Mouse (Mus musculus): Measurements from ENCODE around the gene Fat2. TPM values are rescaled to one million over a fixed set of nuclear protein-coding genes. Genes with fewer than 3 reads are reported as not detected.

Gene Fat2
- polyA plus RNA-seq, 1 experiment from 2014 or later, result 0.01 TPM

- no peaks in the 10 kb centered on the region for H3K36me3 ChIP-seq (ENCODE audit: control insufficient read depth, insufficient read depth, low read length)
- H3K4me3 ChIP-seq (ENCODE audit: low read depth, low read length), result no peak overlapping the region
- H3K4me1 ChIP-seq (replicated peaks; ENCODE audit: control insufficient read depth, insufficient read depth, low read length), result no peaks in the 10 kb centered on the region
- WGBS, result 84% methylated on average over 8 of the region's 8 CpGs
- H3K27ac ChIP-seq (ENCODE audit: low read depth, low read length), result no peak overlapping the region
- ATAC-seq (replicated peaks; ENCODE audit: low FRiP score) (no peak), DNase-seq (ENCODE audit: low spot score) (no peak)
- no peak overlapping the region for H3K4me2 ChIP-seq (ENCODE audit: low read depth, low read length, severe bottlenecking)
- H3K9ac ChIP-seq (ENCODE audit: low read length), result no peak overlapping the region
- H3K9me3 ChIP-seq (ENCODE audit: control insufficient read depth, low read length), result no peaks in the 10 kb centered on the region
- no peaks in the 10 kb centered on the region for H3K27me3 ChIP-seq (ENCODE audit: control insufficient read depth, insufficient read depth, low read length)
Observed at GRCm38 (mm10) chr11:55323854-55324253, 12.5 kb downstream of the Fat2 start.

GRCm38 (mm10) chr11:55320990-55321389 lies 15.4 kb downstream of the Fat2 start:
- WGBS, result 84% methylated on average over 2 of the region's 2 CpGs
- H3K4me2 ChIP-seq (ENCODE audit: low read depth, low read length, severe bottlenecking), result no peak overlapping the region
- ATAC-seq (replicated peaks; ENCODE audit: low FRiP score) (no peak), DNase-seq (ENCODE audit: low spot score) (no peak)
- H3K9ac ChIP-seq (ENCODE audit: low read length), result no peak overlapping the region
- H3K27me3 ChIP-seq (ENCODE audit: control insufficient read depth, insufficient read depth, low read length), result no peaks in the 10 kb centered on the region
- H3K27ac ChIP-seq (ENCODE audit: low read depth, low read length), result no peak overlapping the region
- no peak overlapping the region for H3K4me3 ChIP-seq (ENCODE audit: low read depth, low read length)
- H3K9me3 ChIP-seq (ENCODE audit: control insufficient read depth, low read length), result no peaks in the 10 kb centered on the region
- H3K4me1 ChIP-seq (replicated peaks; ENCODE audit: control insufficient read depth, insufficient read depth, low read length), result no peaks in the 10 kb centered on the region
- H3K36me3 ChIP-seq (ENCODE audit: control insufficient read depth, insufficient read depth, low read length), result no peaks in the 10 kb centered on the region

- no peaks in the 10 kb centered on the region for H3K4me1 ChIP-seq (replicated peaks; ENCODE audit: control insufficient read depth, insufficient read depth, low read length)
- H3K4me2 ChIP-seq (ENCODE audit: low read depth, low read length, severe bottlenecking), result no peak overlapping the region
- H3K36me3 ChIP-seq (ENCODE audit: control insufficient read depth, insufficient read depth, low read length), result no peaks in the 10 kb centered on the region
- no peak overlapping the region for H3K4me3 ChIP-seq (ENCODE audit: low read depth, low read length)
- H3K27me3 ChIP-seq (ENCODE audit: control insufficient read depth, insufficient read depth, low read length), result no peaks in the 10 kb centered on the region
- H3K27ac ChIP-seq (ENCODE audit: low read depth, low read length), result no peak overlapping the region
- no peak overlapping the region for H3K9ac ChIP-seq (ENCODE audit: low read length)
- DNase-seq (ENCODE audit: low spot score), result no peak
- no peaks in the 10 kb centered on the region for H3K9me3 ChIP-seq (ENCODE audit: control insufficient read depth, low read length)
- no peak for ATAC-seq (replicated peaks; ENCODE audit: low FRiP score)
- 91% methylated on average over 6 of the region's 6 CpGs for WGBS
Observed at GRCm38 (mm10) chr11:55315966-55316365, 20.4 kb downstream of the Fat2 start.

GRCm38 (mm10) chr11:55314704-55315047 lies 21.7 kb downstream of the Fat2 start:
- WGBS, result 58% methylated on average over 2 of the region's 2 CpGs
- no peaks in the 10 kb centered on the region for H3K36me3 ChIP-seq (ENCODE audit: control insufficient read depth, insufficient read depth, low read length)
- no peak overlapping the region for H3K27ac ChIP-seq (ENCODE audit: low read depth, low read length)
- H3K9me3 ChIP-seq (ENCODE audit: control insufficient read depth, low read length), result no peaks in the 10 kb centered on the region
- DNase-seq (ENCODE audit: low spot score) (no peak), ATAC-seq (replicated peaks; ENCODE audit: low FRiP score) (no peak)
- no peaks in the 10 kb centered on the region for H3K4me1 ChIP-seq (replicated peaks; ENCODE audit: control insufficient read depth, insufficient read depth, low read length)
- H3K9ac ChIP-seq (ENCODE audit: low read length), result no peak overlapping the region
- no peak overlapping the region for H3K4me3 ChIP-seq (ENCODE audit: low read depth, low read length)
- no peaks in the 10 kb centered on the region for H3K27me3 ChIP-seq (ENCODE audit: control insufficient read depth, insufficient read depth, low read length)
- H3K4me2 ChIP-seq (ENCODE audit: low read depth, low read length, severe bottlenecking), result no peak overlapping the region

- Histone ChIP-seq H3K9me3 (ENCODE audit: control insufficient read depth, low read length) (no peaks in the 10 kb centered on the region), H3K4me2 (ENCODE audit: low read depth, low read length, severe bottlenecking) (no peak overlapping the region), H3K4me3 (ENCODE audit: low read depth, low read length) (no peak overlapping the region), H3K27ac (ENCODE audit: low read depth, low read length) (no peak overlapping the region), H3K9ac (ENCODE audit: low read length) (no peak overlapping the region), H3K27me3 (ENCODE audit: control insufficient read depth, insufficient read depth, low read length) (no peaks in the 10 kb centered on the region), H3K36me3 (ENCODE audit: control insufficient read depth, insufficient read depth, low read length) (no peaks in the 10 kb centered on the region), H3K4me1 (replicated peaks; ENCODE audit: control insufficient read depth, insufficient read depth, low read length) (no peaks in the 10 kb centered on the region)
- DNase-seq (ENCODE audit: low spot score) (no peak), ATAC-seq (replicated peaks; ENCODE audit: low FRiP score) (no peak)
- WGBS, result 28% methylated on average over 29 of the region's 29 CpGs
Observed at GRCm38 (mm10) chr11:55313768-55314703, 22.3 kb downstream of the Fat2 start.

- Histone ChIP-seq H3K4me1 (replicated peaks; ENCODE audit: control insufficient read depth, insufficient read depth, low read length) (no peaks in the 10 kb centered on the region), H3K4me2 (ENCODE audit: low read depth, low read length, severe bottlenecking) (no peak overlapping the region), H3K36me3 (ENCODE audit: control insufficient read depth, insufficient read depth, low read length) (no peaks in the 10 kb centered on the region), H3K4me3 (ENCODE audit: low read depth, low read length) (no peak overlapping the region), H3K9me3 (ENCODE audit: control insufficient read depth, low read length) (no peaks in the 10 kb centered on the region), H3K27me3 (ENCODE audit: control insufficient read depth, insufficient read depth, low read length) (no peaks in the 10 kb centered on the region), H3K9ac (ENCODE audit: low read length) (no peak overlapping the region), H3K27ac (ENCODE audit: low read depth, low read length) (no peak overlapping the region)
- DNase-seq (ENCODE audit: low spot score) (no peak), ATAC-seq (replicated peaks; ENCODE audit: low FRiP score) (no peak)
- 79% methylated on average over 4 of the region's 4 CpGs for WGBS
Observed at GRCm38 (mm10) chr11:55302350-55302749, 34.0 kb downstream of the Fat2 start.

GRCm38 (mm10) chr11:55293179-55293578 lies 43.2 kb downstream of the Fat2 start:
- Histone ChIP-seq H3K27me3 (ENCODE audit: control insufficient read depth, insufficient read depth, low read length) (no peaks in the 10 kb centered on the region), H3K4me2 (ENCODE audit: low read depth, low read length, severe bottlenecking) (no peak overlapping the region), H3K4me1 (replicated peaks; ENCODE audit: control insufficient read depth, insufficient read depth, low read length) (no peaks in the 10 kb centered on the region), H3K9ac (ENCODE audit: low read length) (no peak overlapping the region), H3K9me3 (ENCODE audit: control insufficient read depth, low read length) (no peaks in the 10 kb centered on the region), H3K4me3 (ENCODE audit: low read depth, low read length) (no peak overlapping the region), H3K27ac (ENCODE audit: low read depth, low read length) (no peak overlapping the region), H3K36me3 (ENCODE audit: control insufficient read depth, insufficient read depth, low read length) (no peaks in the 10 kb centered on the region)
- DNase-seq (ENCODE audit: low spot score), result no peak
- no peak for ATAC-seq (replicated peaks; ENCODE audit: low FRiP score)
- 93% methylated on average over 5 of the region's 5 CpGs for WGBS

GRCm38 (mm10) chr11:55291901-55292300 lies 44.5 kb downstream of the Fat2 start:
- DNase-seq (ENCODE audit: low spot score) (no peak), ATAC-seq (replicated peaks; ENCODE audit: low FRiP score) (no peak)
- Histone ChIP-seq H3K27me3 (ENCODE audit: control insufficient read depth, insufficient read depth, low read length) (no peaks in the 10 kb centered on the region), H3K4me3 (ENCODE audit: low read depth, low read length) (no peak overlapping the region), H3K4me2 (ENCODE audit: low read depth, low read length, severe bottlenecking) (no peak overlapping the region), H3K27ac (ENCODE audit: low read depth, low read length) (no peak overlapping the region), H3K36me3 (ENCODE audit: control insufficient read depth, insufficient read depth, low read length) (no peaks in the 10 kb centered on the region), H3K9ac (ENCODE audit: low read length) (no peak overlapping the region), H3K4me1 (replicated peaks; ENCODE audit: control insufficient read depth, insufficient read depth, low read length) (no peaks in the 10 kb centered on the region), H3K9me3 (ENCODE audit: control insufficient read depth, low read length) (no peaks in the 10 kb centered on the region)
- whole genome bisulfite sequencing, result 87% methylated on average over 7 of the region's 7 CpGs

GRCm38 (mm10) chr11:55289851-55290391 lies 46.4 kb downstream of the Fat2 start:
- Histone ChIP-seq H3K9ac (ENCODE audit: low read length) (no peak overlapping the region), H3K4me1 (replicated peaks; ENCODE audit: control insufficient read depth, insufficient read depth, low read length) (no peaks in the 10 kb centered on the region), H3K27ac (ENCODE audit: low read depth, low read length) (no peak overlapping the region), H3K36me3 (ENCODE audit: control insufficient read depth, insufficient read depth, low read length) (no peaks in the 10 kb centered on the region), H3K27me3 (ENCODE audit: control insufficient read depth, insufficient read depth, low read length) (no peaks in the 10 kb centered on the region), H3K4me2 (ENCODE audit: low read depth, low read length, severe bottlenecking) (no peak overlapping the region), H3K4me3 (ENCODE audit: low read depth, low read length) (no peak overlapping the region), H3K9me3 (ENCODE audit: control insufficient read depth, low read length) (no peaks in the 10 kb centered on the region)
- no peak for ATAC-seq (replicated peaks; ENCODE audit: low FRiP score)
- DNase-seq (ENCODE audit: low spot score), result no peak
- WGBS, result 89% methylated on average over 5 of the region's 5 CpGs
